Mouse (Mus musculus): ENCODE measurements at regions not wholly inside any gene's neighbourhood (a gene's known extent, or its start where the extent isn't known, plus 50 kb on each side); places are given as distances from the start of the nearest gene placed in this dataset.
A peak's percentile ranks its signal among the peaks of the same experiment; 100 is the strongest.

GRCm38 (mm10) chr4:54355381-54356040, 529.7 kb downstream of the Tmem38b start:
- no peaks in the 10 kb centered on the region for H3K27me3 ChIP-seq (ENCODE audit: poor library complexity, severe bottlenecking)
- no peak for DNase-seq (ENCODE audit: extremely low spot score, low spot score)
- H3K4me3 ChIP-seq = no peak overlapping the region
- H3K4me1 ChIP-seq = peaks cover 14% of the 10 kb centered on the region
- H3K27ac ChIP-seq = peak overlapping the region; percentile 25; the same call in 1 of the 2 replicates
- 87% methylated on average over 7 of the region's 7 CpGs for WGBS
- H3K36me3 ChIP-seq (replicated peaks) = no peaks in the 10 kb centered on the region
- no peaks in the 10 kb centered on the region for H3K9me3 ChIP-seq

GRCm38 (mm10) chr4:54356041-54356427, 530.2 kb downstream of the Tmem38b start:
- WGBS = 91% methylated on average over 2 of the region's 2 CpGs
- DNase-seq (ENCODE audit: extremely low spot score, low spot score) = no peak

GRCm38 (mm10) chr4:54370909-54371308, 545.1 kb downstream of the Tmem38b start:
- Histone ChIP-seq H3K36me3 (replicated peaks) (no peaks in the 10 kb centered on the region), H3K27me3 (ENCODE audit: poor library complexity, severe bottlenecking) (no peaks in the 10 kb centered on the region), H3K4me1 (peaks cover 51% of the 10 kb centered on the region), H3K4me3 (no peak overlapping the region), H3K27ac (peak overlapping the region; percentile 85), H3K9me3 (no peaks in the 10 kb centered on the region)
- no peak for DNase-seq (ENCODE audit: extremely low spot score, low spot score)
- 71% methylated on average over 3 of the region's 3 CpGs for WGBS

More at GRCm38 (mm10) chr4:54356041-54356427, 530.2 kb downstream of the Tmem38b start:
- no peaks in the 10 kb centered on the region for H3K9me3 ChIP-seq
- H3K36me3 ChIP-seq (replicated peaks) = no peaks in the 10 kb centered on the region
- no peak overlapping the region for H3K4me3 ChIP-seq
- H3K4me1 ChIP-seq = peaks cover 14% of the 10 kb centered on the region
- H3K27ac ChIP-seq = no peak overlapping the region
- no peaks in the 10 kb centered on the region for H3K27me3 ChIP-seq (ENCODE audit: poor library complexity, severe bottlenecking)

GRCm38 (mm10) chr4:54371418-54371957, 545.6 kb downstream of the Tmem38b start:
- no peak overlapping the region for H3K4me3 ChIP-seq
- H3K36me3 ChIP-seq (replicated peaks) = no peaks in the 10 kb centered on the region
- WGBS = 39% methylated on average over 7 of the region's 7 CpGs
- peaks cover 51% of the 10 kb centered on the region for H3K4me1 ChIP-seq
- H3K9me3 ChIP-seq = no peaks in the 10 kb centered on the region
- H3K27me3 ChIP-seq (ENCODE audit: poor library complexity, severe bottlenecking) = no peaks in the 10 kb centered on the region
- peak overlapping the region; percentile 85; the same call in 1 of the 2 replicates for H3K27ac ChIP-seq
- no peak for DNase-seq (ENCODE audit: extremely low spot score, low spot score)

GRCm38 (mm10) chr4:54373606-54374005, 547.8 kb downstream of the Tmem38b start:
- no peaks in the 10 kb centered on the region for H3K9me3 ChIP-seq
- no peaks in the 10 kb centered on the region for H3K27me3 ChIP-seq (ENCODE audit: poor library complexity, severe bottlenecking)
- peak overlapping the region; percentile 85 for H3K27ac ChIP-seq
- H3K4me1 ChIP-seq = peaks cover 61% of the 10 kb centered on the region
- no peak overlapping the region for H3K4me3 ChIP-seq
- peak; percentile 24 for DNase-seq (ENCODE audit: extremely low spot score, low spot score)
- H3K36me3 ChIP-seq (replicated peaks) = no peaks in the 10 kb centered on the region
- WGBS = 2% methylated on average over 2 of the region's 2 CpGs

- H3K4me3 ChIP-seq = no peak overlapping the region
- no peaks in the 10 kb centered on the region for H3K27me3 ChIP-seq (ENCODE audit: poor library complexity, severe bottlenecking)
- peaks cover 61% of the 10 kb centered on the region for H3K4me1 ChIP-seq
- peak; percentile 34 for DNase-seq (ENCODE audit: extremely low spot score, low spot score)
- H3K36me3 ChIP-seq (replicated peaks) = no peaks in the 10 kb centered on the region
- no peaks in the 10 kb centered on the region for H3K9me3 ChIP-seq
- peak overlapping the region; percentile 85 for H3K27ac ChIP-seq
- 7% methylated on average over 5 of the region's 5 CpGs for WGBS
Observed at GRCm38 (mm10) chr4:54374457-54374856, 548.6 kb downstream of the Tmem38b start.

GRCm38 (mm10) chr4:54387460-54387859, 557.4 kb upstream of the Zfp462 start:
- Histone ChIP-seq H3K9me3 (no peaks in the 10 kb centered on the region), H3K4me1 (peaks cover 35% of the 10 kb centered on the region), H3K36me3 (replicated peaks) (no peaks in the 10 kb centered on the region), H3K27me3 (ENCODE audit: poor library complexity, severe bottlenecking) (no peaks in the 10 kb centered on the region), H3K4me3 (no peak overlapping the region), H3K27ac (peak overlapping the region; percentile 48; the same call in 1 of the 2 replicates)
- 66% methylated on average over 6 of the region's 6 CpGs for WGBS
- DNase-seq (ENCODE audit: extremely low spot score, low spot score) = no peak

GRCm38 (mm10) chr4:54391536-54392208, 553.2 kb upstream of the Zfp462 start:
- Histone ChIP-seq H3K4me3 (no peak overlapping the region), H3K27me3 (ENCODE audit: poor library complexity, severe bottlenecking) (no peaks in the 10 kb centered on the region), H3K9me3 (no peaks in the 10 kb centered on the region), H3K27ac (no peak overlapping the region), H3K36me3 (replicated peaks) (no peaks in the 10 kb centered on the region), H3K4me1 (peaks cover 18% of the 10 kb centered on the region)
- WGBS = 62% methylated on average over 7 of the region's 7 CpGs
- no peak for DNase-seq (ENCODE audit: extremely low spot score, low spot score)

GRCm38 (mm10) chr4:54406151-54406550, 538.7 kb upstream of the Zfp462 start:
- H3K4me3 ChIP-seq = no peak overlapping the region
- H3K36me3 ChIP-seq (replicated peaks) = no peaks in the 10 kb centered on the region
- no peaks in the 10 kb centered on the region for H3K9me3 ChIP-seq
- no peaks in the 10 kb centered on the region for H3K27me3 ChIP-seq (ENCODE audit: poor library complexity, severe bottlenecking)
- no peak for DNase-seq (ENCODE audit: extremely low spot score, low spot score)
- no peaks in the 10 kb centered on the region for H3K4me1 ChIP-seq
- WGBS = 91% methylated on average over 4 of the region's 4 CpGs
- H3K27ac ChIP-seq = no peak overlapping the region

GRCm38 (mm10) chr4:54407930-54408329, 536.9 kb upstream of the Zfp462 start:
- Histone ChIP-seq H3K27ac (no peak overlapping the region), H3K4me3 (no peak overlapping the region), H3K27me3 (ENCODE audit: poor library complexity, severe bottlenecking) (no peaks in the 10 kb centered on the region), H3K9me3 (no peaks in the 10 kb centered on the region), H3K4me1 (no peaks in the 10 kb centered on the region), H3K36me3 (replicated peaks) (no peaks in the 10 kb centered on the region)
- no peak for DNase-seq (ENCODE audit: extremely low spot score, low spot score)
- 63% methylated on average over 2 of the region's 2 CpGs for WGBS

GRCm38 (mm10) chr4:54430789-54431188, 514.1 kb upstream of the Zfp462 start:
- no peaks in the 10 kb centered on the region for H3K36me3 ChIP-seq (replicated peaks)
- WGBS = 83% methylated on average over 3 of the region's 3 CpGs

GRCm38 (mm10) chr4:54460596-54460995, 484.3 kb upstream of the Zfp462 start:
- H3K27ac ChIP-seq = no peak overlapping the region
- no peak overlapping the region for H3K4me3 ChIP-seq
- DNase-seq (ENCODE audit: extremely low spot score, low spot score) = no peak
- WGBS = 69% methylated on average over 2 of the region's 2 CpGs
- H3K36me3 ChIP-seq (replicated peaks) = no peaks in the 10 kb centered on the region
- H3K27me3 ChIP-seq (ENCODE audit: poor library complexity, severe bottlenecking) = no peaks in the 10 kb centered on the region
- H3K9me3 ChIP-seq = no peaks in the 10 kb centered on the region
- H3K4me1 ChIP-seq = no peaks in the 10 kb centered on the region

More at GRCm38 (mm10) chr4:54430789-54431188, 514.1 kb upstream of the Zfp462 start:
- no peak for DNase-seq (ENCODE audit: extremely low spot score, low spot score)
- no peak overlapping the region for H3K27ac ChIP-seq
- H3K4me3 ChIP-seq = no peak overlapping the region
- H3K4me1 ChIP-seq = no peaks in the 10 kb centered on the region
- no peaks in the 10 kb centered on the region for H3K9me3 ChIP-seq
- H3K27me3 ChIP-seq (ENCODE audit: poor library complexity, severe bottlenecking) = no peaks in the 10 kb centered on the region

- Histone ChIP-seq H3K4me1 (peaks cover 11% of the 10 kb centered on the region; the same call in 1 of the 2 replicates), H3K27me3 (ENCODE audit: poor library complexity, severe bottlenecking) (no peaks in the 10 kb centered on the region), H3K9me3 (no peaks in the 10 kb centered on the region), H3K36me3 (replicated peaks) (no peaks in the 10 kb centered on the region), H3K4me3 (no peak overlapping the region), H3K27ac (no peak overlapping the region)
- no peak for DNase-seq (ENCODE audit: extremely low spot score, low spot score)
- WGBS = 73% methylated on average over 2 of the region's 2 CpGs
Observed at GRCm38 (mm10) chr4:54469176-54469575, 475.7 kb upstream of the Zfp462 start.
